Mouse (Mus musculus): ENCODE results near the gene Gm6763.
"Not testable (repeated sequence)": the region's sequence is repeated elsewhere in the genome, so short reads cannot be mapped to it uniquely, and the experiment has no call there.

DNA sequence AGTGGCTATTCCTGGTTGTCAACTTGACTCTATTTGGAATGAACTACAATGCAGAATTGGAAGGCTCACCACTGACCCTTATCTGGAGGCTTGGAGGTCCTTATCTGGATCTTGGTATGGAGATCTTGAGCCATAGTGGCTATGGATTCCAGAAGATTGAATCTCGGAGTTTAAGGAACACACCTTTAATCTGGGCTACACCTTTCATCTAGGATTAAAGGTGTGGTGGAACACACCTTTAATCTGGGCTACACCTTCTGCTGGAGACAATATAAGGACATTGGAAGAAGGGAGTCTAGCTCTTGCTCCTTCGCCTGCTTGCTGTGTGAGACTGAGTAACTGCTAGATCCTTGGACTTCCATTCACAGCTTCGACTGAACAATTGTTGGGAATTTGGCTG lies at the start of gene Gm6763:
- TF ChIP-seq GATA1, TAL1 (IDR thresholded peaks at IDR 0.05; ENCODE audit: low read length): not testable (repeated sequence)
